Mouse (Mus musculus) G1E (cell line): ENCODE results near the gene Runx2. TPM values are rescaled to one million over a fixed set of nuclear protein-coding genes. Genes with fewer than 3 reads are reported as not detected.

Experiments used
- ATAC-seq: 2 replicates; pipeline ENCODE4 v1.8.0; 2016; ENCODE audit warnings: mild to moderate bottlenecking; ENCODE audit not compliant: insufficient number of reproducible peaks, poor library complexity, low FRiP score, severe bottlenecking; ENCODE audit errors: extremely low read depth
- DNase-seq: peaks from one replicate; pipeline ENCODE4 v3.0.0; 2012; ENCODE audit warnings: low spot score
- H3K27me3 ChIP-seq: 2 replicates; pipeline ENCODE4 v1.6.1; 2012; ENCODE audit warnings: mild to moderate bottlenecking, low read length, inconsistent platforms; ENCODE audit not compliant: insufficient read depth
- H3K36me3 ChIP-seq: replicated peaks from 2 replicates; pipeline ENCODE3; 2012; ENCODE audit warnings: mild to moderate bottlenecking, inconsistent platforms
- H3K4me1 ChIP-seq: 2 replicates; pipeline ENCODE4 v1.6.1; 2012; ENCODE audit warnings: low read depth, low read length, inconsistent platforms, mixed read lengths; ENCODE audit not compliant: insufficient read depth
- H3K4me3 ChIP-seq: 2 replicates; pipeline ENCODE4 v1.5.1; 2012; ENCODE audit warnings: low read depth, mild to moderate bottlenecking, inconsistent platforms, low read length, moderate library complexity, mixed read lengths
- H3K9me3 ChIP-seq: replicated peaks from 2 replicates; pipeline ENCODE4 v1.6.1; 2012; ENCODE audit warnings: inconsistent platforms
- CTCF ChIP-seq: IDR thresholded peaks from 2 replicates; pipeline ENCODE4 v1.5.1; 2012; ENCODE audit warnings: low read depth, low read length, inconsistent platforms, mixed read lengths
- GATA1 ChIP-seq: IDR thresholded peaks from 2 replicates; pipeline ENCODE4 v1.6.1; 2012; ENCODE audit warnings: borderline replicate concordance, low read length, inconsistent platforms, mixed read lengths
- GATA2 ChIP-seq: IDR thresholded peaks from 2 replicates; pipeline ENCODE4 v1.6.1; 2012; ENCODE audit warnings: low read depth, low read length, inconsistent platforms, borderline replicate concordance
- POLR2AphosphoS5 ChIP-seq: IDR thresholded peaks from 2 replicates; pipeline ENCODE4 v1.6.1; 2012; ENCODE audit warnings: low read depth, low read length, inconsistent platforms; ENCODE audit not compliant: insufficient replicate concordance
- TAL1 ChIP-seq: conservative IDR thresholded peaks from 2 replicates; pipeline ENCODE4 v1.6.1; 2012; ENCODE audit warnings: low read depth, low read length, inconsistent platforms, mixed read lengths
- polyA plus RNA-seq: library from polyadenylated mRNA; stranded (reverse); fragments of >175 nt; gene quantifications from 2 replicates; pipeline ENCODE4 v1.2.3, GENCODE M21; 2012
- total RNA-seq, 2 experiments: library from RNA; stranded (forward) in 1 of 2; stranded (reverse) in 1 of 2; fragments of 200-1000 nt in 1 of 2; fragments of >200 nt in 1 of 2; fragmentation: Nextera tagmentation in 1 of 2; gene quantifications; 2 replicates each; pipeline ENCODE4 v1.2.3; 2014 to 2017

Runx2 gene
- total and polyA plus RNA-seq, 3 experiments, result 0.05 to 2.0 (median 0.05) TPM

DNA sequence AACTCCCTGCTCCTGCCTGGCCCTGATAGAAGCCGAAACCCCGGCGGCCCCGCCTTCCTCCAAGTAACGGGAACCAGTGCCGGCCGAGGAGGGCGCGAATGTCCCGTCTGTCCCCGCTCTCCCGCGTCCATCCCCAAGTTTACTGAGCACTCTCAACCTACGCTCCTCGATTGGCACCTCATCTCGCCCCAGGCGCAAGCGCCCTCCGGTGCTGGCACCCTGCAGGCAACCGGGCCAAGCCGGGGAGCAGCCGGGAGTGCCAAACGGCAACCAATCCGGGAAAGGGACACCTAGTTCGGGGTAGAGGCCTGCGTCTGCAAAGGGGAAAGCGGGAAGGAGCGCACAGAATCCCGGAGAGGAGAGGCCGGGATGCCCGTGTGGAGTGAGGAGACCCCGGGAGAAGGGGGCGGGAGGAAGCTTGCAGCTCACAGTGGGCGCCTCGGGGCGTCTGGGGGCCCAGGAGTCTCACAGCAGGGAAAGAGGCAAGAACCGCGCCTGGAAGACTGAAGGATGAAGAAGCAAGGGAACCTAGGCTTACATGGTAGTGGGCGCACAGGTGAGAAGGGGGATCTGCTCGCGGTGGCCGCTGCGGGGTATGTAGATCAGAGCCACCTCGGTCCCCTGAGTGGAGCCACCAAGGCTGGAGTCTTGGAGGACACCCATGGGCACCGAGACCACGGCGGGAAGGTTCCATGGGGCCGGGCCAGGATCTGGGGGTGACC lies 79.9 kb downstream of the Runx2 start:
- ATAC-seq (no peak), DNase-seq (no peak)
- Histone ChIP-seq H3K4me3 (no peak overlapping the region; the same call in 1 of the 2 replicates), H3K27me3 (no peaks in the 10 kb centered on the region), H3K4me1 (no peaks in the 10 kb centered on the region), H3K9me3 (peaks cover 41% of the 10 kb centered on the region), H3K36me3 (no peaks in the 10 kb centered on the region)
- TF ChIP-seq TAL1 (no peak), POLR2AphosphoS5 (no peak), CTCF (no peak), GATA1 (no peak), GATA2 (no peak)

DNA sequence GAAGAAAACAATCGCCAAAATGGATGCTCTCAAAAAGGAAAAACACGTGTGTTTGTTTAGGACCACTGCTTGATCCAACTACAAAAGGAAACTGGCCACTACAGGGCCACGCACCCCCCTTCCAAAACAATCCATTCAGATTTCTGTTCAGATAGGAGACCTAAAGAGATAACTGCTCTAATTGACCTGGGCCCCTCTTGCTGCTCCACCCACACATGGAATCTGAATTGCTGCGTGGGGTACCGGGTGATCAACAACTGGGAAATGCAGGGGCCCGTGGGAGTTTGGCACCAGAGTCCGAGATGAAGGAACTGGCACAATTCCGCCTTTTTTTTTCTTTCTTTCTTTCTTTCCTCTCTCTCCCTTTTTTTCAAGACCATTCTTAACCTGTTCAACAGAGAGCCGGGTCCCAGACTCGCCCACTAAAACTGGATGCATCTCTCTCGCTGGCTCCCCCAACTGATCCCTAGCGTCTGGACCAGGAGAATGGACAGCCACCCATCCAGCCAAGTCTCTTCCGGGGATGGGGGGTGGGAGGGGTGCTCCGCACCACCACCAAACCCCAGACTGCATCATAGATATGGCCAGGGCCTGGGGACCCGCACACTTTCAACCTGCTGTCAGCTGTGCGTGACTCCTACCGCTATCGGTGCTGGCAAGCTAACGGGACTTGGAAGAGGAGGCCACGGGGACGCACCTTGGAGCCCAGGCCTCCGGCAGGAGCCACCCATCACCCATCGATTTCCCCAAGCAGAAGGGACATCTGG lies 80.9 kb downstream of the Runx2 start:
- no peak overlapping the region; the same call in 1 of the 2 replicates for H3K4me3 ChIP-seq
- no peak for TF ChIP-seq TAL1
- no peak for TF ChIP-seq GATA1
- no peak for TF ChIP-seq POLR2AphosphoS5
- no peak for TF ChIP-seq GATA2
- TF ChIP-seq CTCF, result no peak
- no peak for DNase-seq
- H3K9me3 ChIP-seq, result peaks cover 39% of the 10 kb centered on the region
- no peaks in the 10 kb centered on the region for H3K4me1 ChIP-seq
- ATAC-seq, result no peak
- H3K27me3 ChIP-seq, result no peaks in the 10 kb centered on the region
- H3K36me3 ChIP-seq, result no peaks in the 10 kb centered on the region

DNA sequence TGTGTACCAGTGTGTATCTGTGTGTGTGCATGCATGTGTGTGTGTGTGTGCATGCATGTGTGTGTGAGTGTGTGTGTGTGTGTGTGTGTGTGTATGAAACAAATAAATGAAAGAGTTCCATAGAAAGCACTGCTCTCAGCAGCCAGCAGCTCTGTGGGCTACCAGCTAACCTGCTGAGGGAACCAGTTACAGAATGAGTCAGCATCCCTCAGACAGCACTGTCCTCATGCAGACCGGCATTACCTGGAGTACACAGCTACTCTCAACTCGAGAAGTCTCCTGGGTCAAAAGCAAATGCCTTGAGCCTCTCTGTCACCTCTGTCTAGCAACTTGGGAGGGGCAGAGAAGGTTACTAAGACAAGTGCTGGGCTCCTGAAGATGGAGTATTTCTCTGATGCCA lies 86.1 kb downstream of the Runx2 start:
- H3K27me3 ChIP-seq, result no peaks in the 10 kb centered on the region
- H3K9me3 ChIP-seq, result peaks cover 11% of the 10 kb centered on the region
- H3K4me3 ChIP-seq, result no peak overlapping the region
- TF ChIP-seq GATA1 (no peak), GATA2 (no peak), POLR2AphosphoS5 (no peak), TAL1 (no peak), CTCF (no peak)
- H3K36me3 ChIP-seq, result no peaks in the 10 kb centered on the region
- ATAC-seq (no peak), DNase-seq (no peak)
- no peaks in the 10 kb centered on the region for H3K4me1 ChIP-seq

DNA sequence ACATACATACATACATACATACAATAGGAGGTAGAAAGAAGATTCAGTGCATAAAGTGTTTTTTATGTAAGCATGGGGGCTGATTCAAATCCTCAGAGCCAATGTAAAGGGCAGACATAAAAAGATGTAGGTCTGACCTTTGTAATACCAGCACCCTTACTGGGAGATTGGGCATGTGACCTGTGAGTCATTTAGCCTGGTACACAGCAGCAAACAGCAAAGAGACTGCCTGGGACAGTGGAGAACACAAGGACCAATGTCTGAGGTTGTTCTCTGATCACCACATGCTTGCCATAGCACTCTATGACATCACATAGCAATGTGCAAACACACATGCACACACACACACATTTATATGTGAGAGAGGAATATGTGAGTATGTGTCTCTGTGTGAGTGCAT lies 86.9 kb downstream of the Runx2 start:
- no peak for DNase-seq
- no peak for TF ChIP-seq POLR2AphosphoS5
- TF ChIP-seq CTCF, result no peak
- TF ChIP-seq GATA1, result no peak
- Histone ChIP-seq H3K36me3 (no peaks in the 10 kb centered on the region), H3K9me3 (peaks cover 11% of the 10 kb centered on the region), H3K27me3 (no peaks in the 10 kb centered on the region), H3K4me3 (no peak overlapping the region), H3K4me1 (no peaks in the 10 kb centered on the region)
- ATAC-seq, result no peak

DNA sequence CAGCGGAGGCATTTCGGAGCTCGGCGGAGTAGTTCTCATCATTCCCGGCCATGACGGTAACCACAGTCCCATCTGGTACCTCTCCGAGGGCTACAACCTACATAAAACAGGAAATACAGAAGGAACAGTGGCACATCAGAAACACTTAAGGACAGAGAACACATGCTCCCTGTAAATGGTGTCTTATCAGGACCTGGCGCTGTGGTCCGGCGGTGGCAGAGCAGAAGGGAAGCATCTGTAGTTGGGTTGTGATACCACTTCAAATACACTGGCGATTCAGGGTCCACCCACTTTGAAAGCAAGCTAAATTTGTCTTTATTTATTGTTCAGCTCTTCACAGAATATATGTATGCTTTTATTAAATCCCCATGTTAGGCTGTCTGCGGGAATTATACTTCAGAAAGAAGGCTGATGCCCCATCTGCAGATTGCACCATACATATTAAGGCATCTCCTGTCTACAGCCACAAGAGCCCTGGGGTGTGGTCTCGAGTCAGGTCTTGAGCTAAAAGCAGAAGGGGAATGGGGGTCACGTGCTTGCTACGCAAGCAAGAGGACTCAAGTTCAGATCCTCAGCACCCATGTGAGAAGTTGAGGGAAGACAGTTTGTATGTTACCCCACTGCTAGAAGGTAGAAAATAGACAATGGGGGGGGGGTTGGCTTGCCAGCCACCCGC lies 89.7 kb downstream of the Runx2 start:
- TF ChIP-seq GATA2, result no peak
- no peak for TF ChIP-seq POLR2AphosphoS5
- TF ChIP-seq CTCF, result no peak
- TF ChIP-seq GATA1, result no peak
- TF ChIP-seq TAL1, result no peak
- no peak overlapping the region for H3K4me3 ChIP-seq
- DNase-seq (no peak), ATAC-seq (no peak)
- H3K4me1 ChIP-seq, result no peaks in the 10 kb centered on the region
- H3K27me3 ChIP-seq, result no peaks in the 10 kb centered on the region
- no peaks in the 10 kb centered on the region for H3K36me3 ChIP-seq
- H3K9me3 ChIP-seq, result peaks cover 13% of the 10 kb centered on the region

DNA sequence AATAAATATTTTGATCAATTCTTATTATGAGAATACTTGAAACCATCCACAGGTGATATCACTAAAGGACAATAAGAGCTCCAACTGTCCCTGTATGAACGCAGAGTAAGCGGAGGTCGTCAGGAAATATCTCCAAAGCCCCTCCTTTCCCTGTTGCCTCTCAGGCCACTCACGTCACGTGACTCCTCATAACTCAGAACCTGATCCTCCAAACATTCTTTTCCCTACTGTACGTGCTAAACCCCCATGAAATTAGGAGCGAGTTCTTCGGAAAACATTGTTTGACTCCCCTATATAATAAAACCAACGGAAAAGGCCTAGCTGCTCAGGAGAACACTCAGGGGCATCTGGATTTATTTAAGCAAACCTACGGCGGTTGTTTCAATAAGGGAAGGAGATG lies 90.3 kb downstream of the Runx2 start:
- H3K9me3 ChIP-seq, result peaks cover 13% of the 10 kb centered on the region
- TF ChIP-seq GATA2 (no peak), POLR2AphosphoS5 (no peak), TAL1 (no peak), CTCF (no peak), GATA1 (no peak)
- H3K27me3 ChIP-seq, result no peaks in the 10 kb centered on the region
- no peaks in the 10 kb centered on the region for H3K4me1 ChIP-seq
- H3K4me3 ChIP-seq, result no peak overlapping the region
- no peaks in the 10 kb centered on the region for H3K36me3 ChIP-seq
- ATAC-seq, result no peak
- DNase-seq, result no peak
